Mouse (Mus musculus) spleen, postnatal 4 days (tissue): ENCODE measurements around the gene Eif3f.

Experiments
- DNase-seq, 2 experiments: peaks; one replicate each; pipeline ENCODE4 v3.0.0; 2022; ENCODE audit warnings: low spot score in 2 of 2

The Eif3f gene

GRCm38 (mm10) chr7:108968201-108968600 is 34.0 kb downstream of the Eif3f start:
- DNase-seq: no peak

GRCm38 (mm10) chr7:108972273-108972672 is 38.1 kb downstream of the Eif3f start:
- no peak for DNase-seq

- DNase-seq: no peak
These were observed 51.9 kb downstream of the Eif3f start for GRCm38 (mm10) chr7:108985934-108986708.

GRCm38 (mm10) chr7:108991207-108991606 is 57.0 kb downstream of the Eif3f start:
- DNase-seq: no peak
